Mouse (Mus musculus): ENCODE measurements around the gene Grik4. TPM values are rescaled to one million over a fixed set of nuclear protein-coding genes. Genes with fewer than 3 reads are reported as not detected.
"Not testable (repeated sequence)": the region's sequence is repeated elsewhere in the genome, so short reads cannot be mapped to it uniquely, and the experiment has no call there.

Gene Grik4
- total and polyA plus RNA-seq, 2 experiments from 2014 or later, result 9.5 to 17.2 TPM

- no peaks in the 10 kb centered on the region for H3K27me3 ChIP-seq (ENCODE audit: insufficient read depth, low read length)
- H3K9me3 ChIP-seq (ENCODE audit: low read length), result no peaks in the 10 kb centered on the region
- ATAC-seq (ENCODE audit: low FRiP score) (no peak), DNase-seq (ENCODE audit: low spot score) (no peak)
- no peak overlapping the region for H3K4me3 ChIP-seq (ENCODE audit: low read depth, low read length)
- H3K4me2 ChIP-seq (ENCODE audit: low read depth, low read length, poor library complexity, severe bottlenecking), result no peak overlapping the region
- no peak overlapping the region for H3K27ac ChIP-seq (ENCODE audit: low read depth, low read length)
- no peaks in the 10 kb centered on the region for H3K4me1 ChIP-seq (ENCODE audit: insufficient read depth, low read length)
- no peaks in the 10 kb centered on the region for H3K36me3 ChIP-seq (ENCODE audit: insufficient read depth, low read length)
- WGBS, result 49% methylated on average over 10 of the region's 10 CpGs
- H3K9ac ChIP-seq (replicated peaks; ENCODE audit: low read length, poor library complexity, severe bottlenecking), result no peak overlapping the region
- TF ChIP-seq CTCF (IDR thresholded peaks at IDR 0.05), result no peak
Measured at GRCm38 (mm10) chr9:42785173-42785830, 159.0 kb downstream of the Grik4 start.

DNA sequence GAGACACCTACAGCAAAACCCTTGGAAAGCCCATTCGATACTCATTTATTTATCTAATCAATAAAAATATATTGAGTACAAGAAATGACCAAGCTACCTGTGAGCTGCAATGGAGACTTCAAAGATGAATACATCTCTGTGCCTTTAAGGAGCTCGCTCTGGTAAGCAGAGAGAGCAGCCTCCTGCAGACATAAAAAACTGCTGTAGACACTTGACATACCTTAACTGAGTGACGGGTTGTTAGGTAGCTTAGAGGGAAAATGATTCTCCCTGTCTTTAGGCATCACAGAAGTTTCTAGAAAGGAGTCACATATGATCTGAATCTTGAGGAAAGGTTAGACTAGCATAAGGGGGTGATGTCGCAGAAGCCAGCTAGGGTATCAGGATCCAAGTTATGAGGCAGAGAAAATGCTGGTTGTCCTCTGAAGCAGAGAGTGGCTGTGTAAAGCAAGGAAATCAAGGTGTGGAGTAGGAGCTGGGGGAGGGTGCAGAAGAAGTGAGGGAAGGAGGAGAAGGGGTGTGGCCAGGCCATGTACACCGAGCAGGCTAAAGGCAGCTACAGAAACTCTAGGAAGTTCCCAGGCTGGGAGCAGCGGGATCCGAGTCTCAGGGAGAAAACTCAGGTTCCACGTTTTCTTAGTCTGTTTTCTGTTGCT lies 160.9 kb downstream of the Grik4 start:
- no peak overlapping the region for H3K4me2 ChIP-seq (ENCODE audit: low read depth, low read length, poor library complexity, severe bottlenecking)
- no peak overlapping the region for H3K9ac ChIP-seq (replicated peaks; ENCODE audit: low read length, poor library complexity, severe bottlenecking)
- H3K27me3 ChIP-seq (ENCODE audit: insufficient read depth, low read length), result no peaks in the 10 kb centered on the region
- no peak overlapping the region for H3K27ac ChIP-seq (ENCODE audit: low read depth, low read length)
- H3K4me3 ChIP-seq (ENCODE audit: low read depth, low read length), result no peak overlapping the region
- no peaks in the 10 kb centered on the region for H3K36me3 ChIP-seq (ENCODE audit: insufficient read depth, low read length)
- H3K9me3 ChIP-seq (ENCODE audit: low read length), result no peaks in the 10 kb centered on the region
- no peak for TF ChIP-seq CTCF (IDR thresholded peaks at IDR 0.05)
- ATAC-seq (ENCODE audit: low FRiP score) (no peak), DNase-seq (ENCODE audit: low spot score) (no peak)
- no peaks in the 10 kb centered on the region for H3K4me1 ChIP-seq (ENCODE audit: insufficient read depth, low read length)
- WGBS, result 56% methylated on average over 8 of the region's 8 CpGs

- not testable (repeated sequence) for H3K9me3 ChIP-seq (ENCODE audit: low read length); H3K4me1 ChIP-seq (ENCODE audit: insufficient read depth, low read length); H3K4me3 ChIP-seq (ENCODE audit: low read depth, low read length); H3K9ac ChIP-seq (replicated peaks; ENCODE audit: low read length, poor library complexity, severe bottlenecking); ATAC-seq (ENCODE audit: low FRiP score); H3K36me3 ChIP-seq (ENCODE audit: insufficient read depth, low read length); H3K4me2 ChIP-seq (ENCODE audit: low read depth, low read length, poor library complexity, severe bottlenecking); H3K27me3 ChIP-seq (ENCODE audit: insufficient read depth, low read length); DNase-seq (ENCODE audit: low spot score); H3K27ac ChIP-seq (ENCODE audit: low read depth, low read length)
- WGBS, result 80% methylated on average over 21 of the region's 21 CpGs
Measured at GRCm38 (mm10) chr9:42778471-42779263, 165.6 kb downstream of the Grik4 start.

GRCm38 (mm10) chr9:42777913-42778312 lies 166.4 kb downstream of the Grik4 start:
- 82% methylated on average over 8 of the region's 8 CpGs for WGBS
- DNase-seq (ENCODE audit: low spot score), result no peak
- Histone ChIP-seq H3K4me3 (ENCODE audit: low read depth, low read length) (no peak overlapping the region), H3K36me3 (ENCODE audit: insufficient read depth, low read length) (no peaks in the 10 kb centered on the region), H3K9me3 (ENCODE audit: low read length) (no peaks in the 10 kb centered on the region), H3K27ac (ENCODE audit: low read depth, low read length) (no peak overlapping the region), H3K9ac (replicated peaks; ENCODE audit: low read length, poor library complexity, severe bottlenecking) (no peak overlapping the region), H3K4me1 (ENCODE audit: insufficient read depth, low read length) (no peaks in the 10 kb centered on the region), H3K4me2 (ENCODE audit: low read depth, low read length, poor library complexity, severe bottlenecking) (no peak overlapping the region), H3K27me3 (ENCODE audit: insufficient read depth, low read length) (no peaks in the 10 kb centered on the region)
- TF ChIP-seq CTCF (IDR thresholded peaks at IDR 0.05), result no peak
- ATAC-seq (ENCODE audit: low FRiP score), result no peak

GRCm38 (mm10) chr9:42776804-42777203 lies 167.5 kb downstream of the Grik4 start:
- Histone ChIP-seq H3K4me1 (ENCODE audit: insufficient read depth, low read length) (no peaks in the 10 kb centered on the region), H3K27me3 (ENCODE audit: insufficient read depth, low read length) (no peaks in the 10 kb centered on the region), H3K27ac (ENCODE audit: low read depth, low read length) (no peak overlapping the region), H3K4me3 (ENCODE audit: low read depth, low read length) (no peak overlapping the region), H3K9ac (replicated peaks; ENCODE audit: low read length, poor library complexity, severe bottlenecking) (no peak overlapping the region), H3K36me3 (ENCODE audit: insufficient read depth, low read length) (no peaks in the 10 kb centered on the region), H3K9me3 (ENCODE audit: low read length) (no peaks in the 10 kb centered on the region), H3K4me2 (ENCODE audit: low read depth, low read length, poor library complexity, severe bottlenecking) (no peak overlapping the region)
- ATAC-seq (ENCODE audit: low FRiP score) (no peak), DNase-seq (ENCODE audit: low spot score) (no peak)
- 81% methylated on average over 9 of the region's 9 CpGs for WGBS
- TF ChIP-seq CTCF (IDR thresholded peaks at IDR 0.05), result no peak
